Mouse (Mus musculus) stomach, embryonic 14.5 days (tissue): ENCODE results near the gene Ubr1. TPM values are rescaled to one million over a fixed set of nuclear protein-coding genes. Genes with fewer than 3 reads are reported as not detected.
A peak's percentile ranks its signal among the peaks of the same experiment; 100 is the strongest.

Experiments
- ATAC-seq: fragments of 200-750 bp; cut with Nextera tagmentation; 2 replicates; pipeline ENCODE4 v1.8.0; 2017; ENCODE audit warnings: low read depth, moderate TSS enrichment; ENCODE audit not compliant: insufficient number of reproducible peaks, insufficient read depth, low FRiP score
- H3K27ac ChIP-seq: fragments of 300-500 bp; sonication (generic); 2 replicates; pipeline ENCODE4 v1.5.1; 2014; ENCODE audit warnings: mild to moderate bottlenecking, low read length, moderate library complexity, mixed read lengths
- H3K27me3 ChIP-seq: fragments of 300-500 bp; sonication (generic); 2 replicates; pipeline ENCODE4 v1.6.1; 2014; ENCODE audit warnings: low read length, control low read depth, mixed read lengths; ENCODE audit not compliant: control insufficient read depth, insufficient read depth
- H3K36me3 ChIP-seq: fragments of 300-500 bp; sonication (generic); 2 replicates; pipeline ENCODE4 v1.6.1; 2014; ENCODE audit warnings: mild to moderate bottlenecking, control low read depth, low read length, moderate library complexity, mixed read lengths; ENCODE audit not compliant: control insufficient read depth, insufficient read depth
- H3K4me1 ChIP-seq: fragments of 300-500 bp; sonication (generic); 2 replicates; pipeline ENCODE4 v1.6.1; 2014; ENCODE audit warnings: low read length, control low read depth, mixed read lengths; ENCODE audit not compliant: control insufficient read depth, insufficient read depth
- H3K4me2 ChIP-seq: fragments of 300-500 bp; sonication (generic); replicated peaks from 2 replicates; pipeline ENCODE4 v1.6.1; 2014; ENCODE audit warnings: low read depth, low read length, control low read depth
- H3K4me3 ChIP-seq: fragments of 300-500 bp; sonication (generic); 2 replicates; pipeline ENCODE4 v1.5.1; 2014; ENCODE audit warnings: low read depth, low read length, control low read depth
- H3K9ac ChIP-seq: fragments of 300-500 bp; sonication (generic); replicated peaks from 2 replicates; pipeline ENCODE4 v1.6.1; 2014; ENCODE audit warnings: low read depth, mild to moderate bottlenecking, control low read depth, low read length, moderate library complexity, mixed read lengths
- H3K9me3 ChIP-seq: fragments of 300-500 bp; sonication (generic); 2 replicates; pipeline ENCODE4 v1.6.1; 2016; ENCODE audit warnings: low read depth, low read length, control low read depth; ENCODE audit not compliant: control insufficient read depth
- WGBS: fragments of 180-500 bp; shearing (Covaris S2); extraction: QIAGEN DNeasy Blood & Tissue Kit; methylation state at CpG from one replicate; pipeline ENCODE4 v1.1.7; 2014; 5-methylcytosine and 5-hydroxymethylcytosine counted together
- polyA plus RNA-seq: library from polyadenylated mRNA; unstranded; fragments of >200 nt; fragmentation: Nextera tagmentation; extraction: Ambion mirVana; gene quantifications from 2 replicates; pipeline ENCODE4 v1.2.1, GENCODE M21; 2014

Ubr1 gene
- polyA plus RNA-seq, 1 experiment from 2014 or later = 30.7 TPM

GRCm38 (mm10) chr2:120970045-120970539, 423 bp downstream of the Ubr1 start:
- peak overlapping the region; percentile 79 for H3K9ac ChIP-seq
- under 1% methylated on average over 22 of the region's 23 CpGs for WGBS
- peak overlapping the region; percentile 52 for H3K4me2 ChIP-seq
- no peaks in the 10 kb centered on the region for H3K27me3 ChIP-seq
- peak overlapping the region; percentile 76 for H3K27ac ChIP-seq
- H3K4me1 ChIP-seq = no peaks in the 10 kb centered on the region
- H3K36me3 ChIP-seq = no peaks in the 10 kb centered on the region
- H3K9me3 ChIP-seq = no peaks in the 10 kb centered on the region
- ATAC-seq = 0 out of 2 replicates have a peak, but pooled peaks have one; percentile 60
- peak overlapping the region; percentile 82 for H3K4me3 ChIP-seq

- H3K27ac ChIP-seq = no peak overlapping the region
- no peak overlapping the region for H3K9ac ChIP-seq
- H3K9me3 ChIP-seq = no peaks in the 10 kb centered on the region
- no peak for ATAC-seq
- no peak overlapping the region for H3K4me3 ChIP-seq
- WGBS = 90% methylated on average over 3 of the region's 3 CpGs
- H3K4me2 ChIP-seq = no peak overlapping the region
- H3K27me3 ChIP-seq = no peaks in the 10 kb centered on the region
- H3K4me1 ChIP-seq = no peaks in the 10 kb centered on the region
- no peaks in the 10 kb centered on the region for H3K36me3 ChIP-seq
Observed at GRCm38 (mm10) chr2:120965486-120965885, 5.0 kb downstream of the Ubr1 start.

- Histone ChIP-seq H3K4me2 (no peak overlapping the region), H3K27ac (no peak overlapping the region), H3K4me1 (no peaks in the 10 kb centered on the region), H3K4me3 (no peak overlapping the region), H3K27me3 (no peaks in the 10 kb centered on the region), H3K9me3 (no peaks in the 10 kb centered on the region), H3K36me3 (no peaks in the 10 kb centered on the region), H3K9ac (no peak overlapping the region)
- no peak for ATAC-seq
- WGBS = 94% methylated on average over 7 of the region's 7 CpGs
Observed at GRCm38 (mm10) chr2:120963110-120963509, 7.4 kb downstream of the Ubr1 start.

GRCm38 (mm10) chr2:120960261-120960660, 10.3 kb downstream of the Ubr1 start:
- Histone ChIP-seq H3K4me2 (no peak overlapping the region), H3K36me3 (no peaks in the 10 kb centered on the region; the same call in 1 of the 2 replicates), H3K27me3 (no peaks in the 10 kb centered on the region), H3K9me3 (no peaks in the 10 kb centered on the region), H3K27ac (no peak overlapping the region), H3K9ac (no peak overlapping the region), H3K4me3 (no peak overlapping the region), H3K4me1 (no peaks in the 10 kb centered on the region)
- WGBS = 61% methylated on average over 1 of the region's 1 CpGs
- no peak for ATAC-seq

GRCm38 (mm10) chr2:120959827-120960226, 10.7 kb downstream of the Ubr1 start:
- H3K4me2 ChIP-seq = no peak overlapping the region
- H3K9me3 ChIP-seq = no peaks in the 10 kb centered on the region
- no peak overlapping the region for H3K4me3 ChIP-seq
- H3K27ac ChIP-seq = no peak overlapping the region
- WGBS = 82% methylated on average over 5 of the region's 5 CpGs
- no peaks in the 10 kb centered on the region for H3K4me1 ChIP-seq
- no peak for ATAC-seq
- H3K9ac ChIP-seq = no peak overlapping the region
- peaks cover 3% of the 10 kb centered on the region; the same call in 1 of the 2 replicates for H3K36me3 ChIP-seq
- H3K27me3 ChIP-seq = no peaks in the 10 kb centered on the region

GRCm38 (mm10) chr2:120959363-120959762, 11.2 kb downstream of the Ubr1 start:
- no peak overlapping the region for H3K27ac ChIP-seq
- no peaks in the 10 kb centered on the region for H3K9me3 ChIP-seq
- no peaks in the 10 kb centered on the region for H3K4me1 ChIP-seq
- H3K27me3 ChIP-seq = no peaks in the 10 kb centered on the region
- peaks cover 8% of the 10 kb centered on the region; the same call in 1 of the 2 replicates for H3K36me3 ChIP-seq
- no peak overlapping the region for H3K4me3 ChIP-seq
- WGBS = 92% methylated on average over 2 of the region's 2 CpGs
- no peak overlapping the region for H3K4me2 ChIP-seq
- ATAC-seq = no peak
- H3K9ac ChIP-seq = no peak overlapping the region

- Histone ChIP-seq H3K4me3 (no peak overlapping the region), H3K27me3 (no peaks in the 10 kb centered on the region), H3K9me3 (no peaks in the 10 kb centered on the region), H3K36me3 (peaks cover 20% of the 10 kb centered on the region; the same call in 1 of the 2 replicates), H3K9ac (no peak overlapping the region), H3K4me2 (no peak overlapping the region), H3K27ac (no peak overlapping the region), H3K4me1 (no peaks in the 10 kb centered on the region)
- peak; percentile 37; the same call in 1 of the 2 replicates for ATAC-seq
- 36% methylated on average over 2 of the region's 2 CpGs for WGBS
Observed at GRCm38 (mm10) chr2:120952176-120952938, 18.2 kb downstream of the Ubr1 start.

GRCm38 (mm10) chr2:120951208-120951607, 19.3 kb downstream of the Ubr1 start:
- Histone ChIP-seq H3K36me3 (peaks cover 30% of the 10 kb centered on the region), H3K9me3 (no peaks in the 10 kb centered on the region), H3K4me1 (no peaks in the 10 kb centered on the region), H3K9ac (no peak overlapping the region), H3K27me3 (no peaks in the 10 kb centered on the region), H3K4me2 (no peak overlapping the region), H3K4me3 (no peak overlapping the region), H3K27ac (no peak overlapping the region)
- 91% methylated on average over 5 of the region's 5 CpGs for WGBS
- no peak for ATAC-seq
